Mouse (Mus musculus): ENCODE results near the gene Aebp2. TPM values are rescaled to one million over a fixed set of nuclear protein-coding genes. Genes with fewer than 3 reads are reported as not detected.
A peak's percentile ranks its signal among the peaks of the same experiment; 100 is the strongest.

The Aebp2 gene
- total RNA-seq, 4 experiments from 2014 or later = 32.8 to 40.1 (median 34.9) TPM

- no peak for DNase-seq (ENCODE audit: low spot score)
Measured at GRCm38 (mm10) chr6:140696192-140696879, 73.9 kb downstream of the Aebp2 start.

DNA sequence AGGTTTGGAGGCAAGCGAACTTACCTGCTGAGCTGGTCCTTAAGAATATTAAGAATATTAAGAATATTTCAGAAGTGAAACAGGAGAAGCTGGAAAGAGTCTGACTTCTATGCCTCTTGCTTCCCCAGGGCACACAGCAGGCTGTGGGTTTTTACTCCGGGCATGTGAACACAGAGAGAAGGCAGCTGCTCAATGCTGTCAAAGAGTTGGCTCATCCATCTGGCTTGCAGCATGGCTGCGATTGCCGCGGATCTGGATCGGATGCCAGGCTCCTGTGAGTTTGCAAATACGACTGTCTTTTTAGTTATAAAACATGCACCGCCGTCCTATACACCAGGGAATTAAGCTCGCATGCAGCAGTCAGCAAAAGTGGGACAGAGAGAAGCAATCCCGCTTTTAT is 75.5 kb downstream of the Aebp2 start:
- DNase-seq (ENCODE audit: low spot score) = no peak

- DNase-seq (ENCODE audit: low spot score) = no peak
Measured at GRCm38 (mm10) chr6:140698596-140698995, 76.1 kb downstream of the Aebp2 start.

DNA sequence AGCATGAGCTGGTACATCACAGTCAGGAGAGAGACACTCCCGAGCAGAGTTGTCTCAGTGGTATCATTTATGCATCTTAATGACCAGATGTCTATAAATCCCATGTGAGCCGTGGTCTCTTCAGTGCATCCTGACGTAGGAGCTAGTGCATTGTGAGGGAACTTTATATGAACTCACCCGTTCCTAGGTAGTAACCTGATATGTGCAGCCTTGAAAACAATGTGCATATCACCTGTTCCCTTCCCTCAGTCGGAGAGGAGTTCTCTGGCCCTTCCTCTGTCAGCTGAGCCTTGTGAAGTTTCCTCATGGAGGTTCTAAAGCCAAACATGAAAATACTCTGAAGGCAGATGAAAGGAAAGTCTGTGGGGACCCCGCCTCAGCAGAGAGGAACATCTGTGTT is 78.8 kb downstream of the Aebp2 start:
- DNase-seq (ENCODE audit: low spot score) = no peak

DNA sequence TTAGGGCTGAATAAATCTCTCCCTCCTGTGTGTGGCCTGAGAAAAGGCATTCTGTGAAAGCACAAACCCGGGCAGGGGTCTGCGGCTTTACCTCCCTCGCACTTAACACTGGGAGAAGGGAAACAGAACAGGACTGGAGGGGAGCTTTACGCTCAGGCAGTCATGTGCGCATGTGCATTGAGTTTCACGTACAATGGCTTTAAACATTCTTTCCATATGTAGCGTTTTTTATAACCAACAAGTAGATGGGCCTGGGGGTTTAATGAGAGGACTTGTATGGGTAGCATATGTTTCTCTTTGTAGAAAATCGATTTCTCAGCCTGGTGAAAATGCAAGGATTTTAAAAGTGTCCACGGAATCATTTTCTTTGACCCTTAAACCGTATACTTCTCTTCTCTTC is 82.7 kb downstream of the Aebp2 start:
- no peak for DNase-seq (ENCODE audit: low spot score)

GRCm38 (mm10) chr6:140706056-140706455 is 83.6 kb downstream of the Aebp2 start:
- no peak for DNase-seq (ENCODE audit: low spot score)

- no peak for DNase-seq (ENCODE audit: low spot score)
Measured at GRCm38 (mm10) chr6:140708059-140708458, 85.6 kb downstream of the Aebp2 start.

DNA sequence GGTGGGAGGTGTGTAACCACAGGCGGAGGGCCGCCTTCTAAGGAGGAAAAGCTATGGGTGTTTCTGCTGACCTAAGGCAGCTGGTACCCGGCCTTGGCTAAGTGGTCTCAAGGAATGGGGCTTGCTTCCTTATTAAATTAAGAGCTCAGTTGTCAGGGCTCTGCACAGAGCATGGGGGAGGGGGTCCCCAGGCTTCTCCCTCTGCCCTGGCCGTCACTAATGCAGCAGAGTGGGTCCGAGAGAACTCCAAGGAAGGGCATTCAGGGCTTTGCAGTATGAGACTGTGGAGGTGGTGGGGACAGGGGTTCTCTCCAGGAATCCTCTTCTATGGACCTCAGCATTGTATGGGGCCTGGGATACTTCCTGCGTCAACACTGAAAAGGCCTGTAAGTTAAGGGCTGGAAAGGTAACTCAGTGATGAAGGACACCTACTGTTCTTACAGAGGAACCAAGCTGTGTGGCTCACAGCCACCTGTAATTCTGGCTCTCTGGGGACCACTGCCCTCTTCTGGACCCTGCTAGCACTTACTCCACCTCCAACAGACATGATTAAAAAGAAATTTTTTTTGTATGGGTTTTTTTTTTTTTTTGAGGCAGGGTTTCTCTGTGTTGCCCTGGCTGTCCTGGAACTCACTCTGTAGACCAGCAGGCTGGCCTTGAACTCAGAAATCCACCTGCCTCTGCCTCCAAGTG is 87.1 kb downstream of the Aebp2 start:
- no peak for DNase-seq (ENCODE audit: low spot score)

DNA sequence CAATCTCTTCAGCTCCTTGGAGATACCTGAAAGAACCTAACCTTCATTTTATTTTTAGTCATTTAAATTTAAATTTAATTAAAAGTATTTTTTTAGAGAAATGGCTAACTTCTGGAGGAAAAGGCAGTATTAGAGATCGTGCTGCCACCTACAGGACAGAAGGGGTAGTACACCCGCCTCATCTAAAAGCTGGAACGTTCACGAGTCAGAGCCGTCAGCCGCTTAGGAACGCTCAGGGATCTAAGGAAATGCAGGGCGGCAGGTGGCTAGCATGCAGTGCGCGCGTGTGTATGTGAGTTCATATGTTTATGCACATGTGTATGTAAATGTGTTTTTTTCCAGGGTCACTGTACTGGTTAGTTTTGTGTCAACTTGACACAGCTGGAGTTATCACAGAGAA is 90.3 kb downstream of the Aebp2 start:
- DNase-seq (ENCODE audit: low spot score) = peak; percentile 57

DNA sequence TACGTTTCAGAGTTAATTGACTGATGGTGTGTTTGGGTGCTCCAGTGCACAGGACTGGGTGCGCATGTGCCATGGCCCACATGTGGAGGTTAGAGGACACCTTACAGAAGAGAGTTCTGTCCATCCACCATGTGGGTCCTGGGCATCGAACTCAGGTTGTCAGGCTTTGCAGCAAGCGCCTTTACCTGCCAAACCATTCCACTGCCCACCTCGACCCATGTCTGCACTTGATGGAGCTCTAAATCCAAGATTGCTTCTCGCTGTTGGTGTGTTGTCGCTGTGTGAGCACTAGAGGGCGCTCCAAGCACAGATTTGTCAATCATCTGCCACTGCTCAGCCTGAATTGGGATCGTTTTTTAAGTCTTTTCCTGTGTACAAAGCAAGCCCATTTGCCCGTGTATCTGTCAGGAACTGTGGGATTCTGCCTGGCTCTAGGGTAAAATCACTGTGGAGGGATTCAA is 92.5 kb downstream of the Aebp2 start:
- peak; percentile 64 for DNase-seq (ENCODE audit: low spot score)

DNA sequence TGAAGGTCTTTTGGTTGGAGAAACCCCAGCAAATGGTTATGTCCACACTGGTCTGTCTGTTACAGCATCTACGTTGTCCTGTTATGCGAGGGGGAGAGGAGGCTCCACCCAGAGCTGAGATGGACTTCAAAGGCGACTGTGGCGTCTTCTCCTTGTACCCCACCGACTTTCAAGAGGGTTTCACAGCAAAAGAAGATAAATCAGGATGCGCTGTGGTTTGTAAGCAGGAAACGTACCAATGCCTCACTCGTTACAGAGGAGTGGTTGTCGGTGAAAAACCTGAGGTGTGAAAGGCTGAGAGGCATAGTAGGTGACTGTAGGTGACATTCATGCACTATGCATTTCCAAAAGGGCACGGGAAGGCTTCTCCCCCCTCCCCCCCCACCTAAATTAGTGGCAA is 99.6 kb downstream of the Aebp2 start:
- DNase-seq (ENCODE audit: low spot score) = no peak

Other genes with a start within 250 kb of the Aebp2 start
- 10 to 100 TPM; 18.2 to 29.2 (median 24.8) TPM for gene Plekha5, start 198.6 kb upstream of the Aebp2 start, total RNA-seq (2022)
- not detected for gene Gm11077, start 106.6 kb downstream of the Aebp2 start, total RNA-seq (2022)

All from heart, adult 8-10 months (tissue).